Mouse (Mus musculus): ENCODE measurements around the gene P3h3.

The P3h3 gene

GRCm38 (mm10) chr6:124865766-124866362, 8.3 kb upstream of the P3h3 start:
- DNase-seq (ENCODE audit: low read depth, low spot score): no peak

GRCm38 (mm10) chr6:124863658-124864298, 6.2 kb upstream of the P3h3 start, which contains the start of gene Gpr162:
TSS of gene Gpr162 (minus strand) at chr6:124863983.
- DNase-seq (ENCODE audit: low read depth, low spot score): peak; percentile 66

GRCm38 (mm10) chr6:124863125-124863657, 5.6 kb upstream of the P3h3 start:
- DNase-seq (ENCODE audit: low read depth, low spot score): peak; percentile 39

DNA sequence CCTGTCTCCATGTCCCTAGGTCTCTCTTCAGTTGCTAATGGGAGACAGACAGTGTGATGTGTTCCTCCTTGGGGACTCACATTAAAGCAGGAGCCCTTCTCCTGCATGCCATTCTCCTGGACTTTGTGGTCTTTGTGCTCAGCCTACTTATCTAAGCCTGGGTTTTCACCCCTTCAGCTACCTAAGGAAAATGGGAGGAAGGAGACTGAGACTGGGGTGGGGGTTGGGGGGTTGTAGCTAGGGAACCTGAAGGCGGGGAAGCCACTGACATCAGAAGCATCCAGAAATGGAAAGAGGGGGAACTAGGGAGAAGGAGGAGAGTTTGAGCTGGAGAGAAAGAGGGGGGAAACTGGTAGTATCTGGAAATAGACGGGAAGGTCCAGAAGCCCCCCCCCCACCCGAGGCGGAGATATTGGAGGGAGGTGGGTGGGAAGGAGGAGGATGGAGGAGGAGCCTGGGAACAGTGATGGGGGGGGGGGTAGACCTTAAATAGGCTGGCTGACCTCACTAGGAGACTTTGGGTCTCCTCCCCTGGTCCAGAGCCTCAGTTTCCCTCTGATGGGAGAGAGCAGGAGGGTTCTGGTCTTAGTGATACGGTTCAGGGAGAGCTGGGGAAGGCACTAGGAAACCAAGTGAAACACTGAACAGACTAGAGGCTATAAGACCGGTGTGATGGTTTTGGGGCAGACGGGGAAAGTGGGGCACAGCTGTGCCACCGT, 5.0 kb upstream of the P3h3 start:
- no peak for DNase-seq (ENCODE audit: low read depth, low spot score)

GRCm38 (mm10) chr6:124861802-124862201, 4.2 kb upstream of the P3h3 start:
- DNase-seq (ENCODE audit: low read depth, low spot score): no peak

DNA sequence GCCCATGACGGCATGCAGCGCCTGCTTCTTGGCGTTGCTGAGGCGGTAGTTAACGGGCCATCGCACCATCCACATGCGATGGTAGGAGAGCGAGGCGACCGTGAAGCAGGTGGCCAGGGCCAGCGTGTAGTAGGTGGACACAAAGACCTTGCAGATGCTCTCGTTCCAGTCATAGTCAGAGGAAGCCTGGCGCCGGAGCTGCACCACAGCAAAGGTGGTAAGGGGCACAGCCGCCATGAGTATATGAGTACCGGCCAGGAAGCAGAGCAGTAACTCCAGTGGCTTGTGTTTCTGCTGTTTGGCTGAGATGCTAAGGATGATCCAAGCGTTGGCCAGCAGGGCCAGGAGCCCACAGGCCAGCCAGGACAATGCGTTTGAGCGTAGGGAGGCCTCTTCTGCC, 3.7 kb upstream of the P3h3 start:
- no peak for DNase-seq (ENCODE audit: low read depth, low spot score)

- no peak for DNase-seq (ENCODE audit: low read depth, low spot score)
Measured at GRCm38 (mm10) chr6:124860511-124860910, 3.0 kb upstream of the P3h3 start.

- peak; percentile 79 for DNase-seq (ENCODE audit: low read depth, low spot score)
Measured at GRCm38 (mm10) chr6:124859725-124860124, 2.2 kb upstream of the P3h3 start.

DNA sequence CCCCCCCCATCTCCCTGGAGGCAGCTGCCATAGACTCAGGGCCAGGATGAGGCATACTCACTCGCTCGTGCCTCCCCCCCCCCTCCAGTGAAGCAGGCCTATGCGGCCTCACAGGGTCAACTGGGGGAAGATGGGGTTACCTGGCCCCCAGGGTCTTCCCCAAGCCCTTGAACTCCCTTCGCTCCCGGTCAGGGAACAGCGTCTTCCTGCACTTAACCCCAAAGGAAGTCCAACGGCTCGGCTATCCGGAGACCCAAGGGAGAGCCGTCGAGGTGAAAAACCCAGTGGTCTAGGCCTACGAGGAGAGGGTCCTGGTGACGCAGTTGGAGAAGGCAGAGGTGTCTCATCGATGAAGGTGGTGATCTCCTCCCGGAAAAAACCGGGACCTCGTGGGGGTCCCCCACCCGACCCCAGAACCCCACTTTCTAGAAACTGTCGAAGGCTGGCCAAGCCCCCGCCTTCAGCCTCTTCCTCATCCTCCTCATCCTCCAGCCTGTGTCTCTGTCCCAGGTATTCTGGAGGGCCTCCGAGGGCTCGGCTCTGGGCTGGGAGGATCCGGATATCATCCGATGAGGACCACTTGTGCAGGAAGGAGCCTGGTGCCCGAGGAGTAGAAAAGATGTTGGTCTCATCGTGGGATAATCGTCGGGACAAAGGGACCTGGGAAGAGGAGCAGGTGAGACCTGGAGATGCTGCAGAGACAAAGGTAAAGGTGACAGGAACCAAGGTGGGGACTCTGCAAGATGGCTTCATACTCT, 1.2 kb upstream of the P3h3 start:
- DNase-seq (ENCODE audit: low read depth, low spot score): no peak

DNA sequence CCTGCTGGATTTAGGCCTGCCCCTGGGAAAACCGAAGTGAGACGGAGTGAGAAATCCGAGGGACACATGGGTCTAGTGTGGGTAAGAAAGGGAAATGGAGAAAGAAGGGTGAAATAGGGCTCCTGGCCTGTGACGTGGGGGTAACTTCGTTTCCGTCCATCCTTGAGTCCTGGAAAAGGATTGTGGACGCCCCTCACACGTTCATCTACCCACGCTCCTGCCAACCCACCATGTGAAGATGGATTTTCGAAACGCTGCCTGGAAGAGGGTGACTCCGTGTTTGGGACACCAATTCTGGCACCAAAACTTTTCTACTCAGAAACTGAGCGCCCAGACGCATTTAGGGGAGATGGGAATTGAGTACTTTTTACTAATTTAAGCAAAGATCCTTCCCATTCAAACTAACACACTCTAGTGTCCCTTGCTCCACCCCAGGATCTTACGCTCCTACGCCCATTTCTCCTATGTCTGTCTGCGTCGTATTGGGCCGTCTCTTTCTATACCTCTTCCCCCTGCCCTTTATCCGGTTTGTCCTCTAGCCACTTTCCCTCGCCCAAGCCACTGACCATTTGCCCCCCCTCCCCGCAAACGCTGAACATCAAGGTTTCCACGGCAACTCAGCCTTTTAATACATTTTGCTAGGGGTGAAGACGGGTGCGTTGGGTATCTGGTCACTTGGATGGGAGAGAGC, 433 bp upstream of the P3h3 start:
- DNase-seq (ENCODE audit: low read depth, low spot score): no peak

DNA sequence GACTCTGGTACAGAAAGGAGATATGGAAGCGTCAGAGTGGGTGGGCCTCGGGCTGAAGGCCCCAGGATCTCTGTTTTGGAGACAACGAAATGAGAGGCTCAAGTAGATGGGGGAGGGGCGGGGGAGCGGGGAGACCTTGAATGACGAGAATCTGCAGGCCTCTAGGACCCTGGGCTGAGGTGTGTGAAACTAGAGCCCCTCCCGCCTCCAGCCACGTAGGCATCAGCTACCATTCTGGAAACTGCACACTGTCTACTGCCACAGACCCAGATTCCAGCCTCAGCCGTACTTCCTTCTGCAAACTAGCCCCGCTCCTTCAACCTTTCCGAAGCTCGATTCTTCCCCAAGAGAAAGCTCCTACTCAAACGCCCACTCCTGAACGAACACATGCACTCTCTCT, 1.2 kb downstream of the P3h3 start:
- no peak for DNase-seq (ENCODE audit: low read depth, low spot score)

- DNase-seq (ENCODE audit: low read depth, low spot score): no peak
Measured at GRCm38 (mm10) chr6:124854647-124855046, 2.9 kb downstream of the P3h3 start.

- no peak for DNase-seq (ENCODE audit: low read depth, low spot score)
Measured at GRCm38 (mm10) chr6:124850535-124850934, 7.0 kb downstream of the P3h3 start.

DNA sequence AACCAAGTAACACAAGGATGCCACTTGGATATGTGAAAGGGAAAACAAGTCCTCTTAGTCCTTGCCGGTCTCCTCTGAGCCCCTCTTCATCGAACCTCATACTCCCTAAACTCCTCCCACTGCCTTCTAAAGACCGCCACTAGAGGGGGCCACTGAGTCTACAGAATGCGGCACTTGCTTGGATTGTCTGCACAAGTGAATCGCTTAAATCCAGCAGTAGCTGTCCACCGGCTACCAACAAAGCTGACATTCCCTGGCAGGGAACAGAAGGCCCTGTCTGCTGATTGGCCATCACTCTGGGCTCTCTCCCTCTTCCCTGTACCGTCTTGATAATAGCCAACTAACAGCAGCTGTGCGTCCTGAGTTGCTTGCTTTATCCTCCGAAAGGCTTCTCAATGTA, 10.2 kb downstream of the P3h3 start:
- peak; percentile 87 for DNase-seq (ENCODE audit: low read depth, low spot score)

DNA sequence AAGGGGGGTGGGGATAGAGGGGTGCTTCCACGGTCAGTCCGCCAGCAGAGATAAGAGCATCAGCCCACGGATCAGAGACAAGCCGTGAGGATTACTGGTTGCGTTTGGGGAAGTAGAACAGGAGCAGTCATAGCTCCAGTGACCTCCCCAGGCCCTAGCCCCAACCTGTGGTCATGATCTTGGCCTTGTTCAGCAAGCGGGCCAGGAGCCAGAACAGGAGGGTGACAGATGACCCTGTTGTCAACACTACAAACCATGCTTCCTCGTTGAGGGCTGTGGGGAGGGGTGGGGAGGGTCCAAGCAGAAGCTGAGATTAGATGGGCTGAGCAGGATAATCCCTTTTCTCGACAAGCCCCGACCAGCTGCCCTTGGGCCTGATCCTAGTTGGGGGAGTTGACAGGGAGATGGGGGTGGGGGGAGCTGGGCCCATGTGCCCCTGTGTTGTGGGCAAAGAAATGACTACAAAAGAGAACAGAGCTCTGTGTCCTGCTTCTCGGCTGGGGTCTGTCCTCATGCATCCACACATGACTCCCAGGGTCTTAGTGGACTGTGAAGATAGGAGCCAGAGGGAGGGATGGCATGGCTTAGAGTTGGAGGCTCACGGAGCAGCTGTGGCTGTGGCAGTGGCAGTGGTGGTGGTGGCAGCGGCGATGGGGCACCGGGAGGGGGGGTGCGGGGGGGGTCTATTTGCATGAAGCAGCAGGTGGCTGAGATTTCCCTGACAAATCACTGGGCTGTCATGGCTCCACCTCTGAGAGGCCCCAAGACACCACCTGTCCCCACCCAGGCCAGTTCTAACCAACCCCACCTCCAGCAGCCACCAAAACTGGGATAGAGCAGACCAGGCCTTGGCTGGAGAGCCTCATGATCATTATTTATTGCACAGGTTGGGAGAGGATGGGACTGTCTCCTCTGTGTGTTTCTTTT, 17.0 kb downstream of the P3h3 start, which contains the start of gene Gnb3:
Gene Gnb3, minus strand, starts transcription at position 35 of the 927 bp plus-strand sequence.
- DNase-seq (ENCODE audit: low read depth, low spot score): no peak

GRCm38 (mm10) chr6:124839805-124840204, 17.7 kb downstream of the P3h3 start:
- no peak for DNase-seq (ENCODE audit: low read depth, low spot score)

- no peak for DNase-seq (ENCODE audit: low read depth, low spot score)
Measured at GRCm38 (mm10) chr6:124836411-124836810, 21.1 kb downstream of the P3h3 start.

DNA sequence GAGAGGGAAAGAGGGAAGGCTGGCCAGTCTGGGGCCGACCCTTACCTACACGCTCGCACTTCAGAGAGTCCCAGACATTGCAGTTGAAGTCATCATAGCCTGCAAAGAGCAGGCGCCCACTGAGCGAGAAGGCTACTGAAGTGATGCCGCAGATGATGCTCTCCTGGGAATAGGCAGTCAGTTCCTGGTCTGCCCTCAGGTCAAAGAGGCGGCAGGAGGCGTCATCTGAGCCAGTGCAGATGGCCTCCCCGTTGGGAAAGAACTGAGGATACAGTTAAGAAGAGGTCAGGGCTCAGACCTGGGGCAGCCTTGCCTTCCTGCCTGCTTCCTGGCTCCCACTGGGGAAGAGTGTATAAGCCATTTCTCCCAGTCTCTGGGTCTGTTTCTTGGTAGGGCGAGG, 22.0 kb downstream of the P3h3 start:
- DNase-seq (ENCODE audit: low read depth, low spot score): no peak

DNA sequence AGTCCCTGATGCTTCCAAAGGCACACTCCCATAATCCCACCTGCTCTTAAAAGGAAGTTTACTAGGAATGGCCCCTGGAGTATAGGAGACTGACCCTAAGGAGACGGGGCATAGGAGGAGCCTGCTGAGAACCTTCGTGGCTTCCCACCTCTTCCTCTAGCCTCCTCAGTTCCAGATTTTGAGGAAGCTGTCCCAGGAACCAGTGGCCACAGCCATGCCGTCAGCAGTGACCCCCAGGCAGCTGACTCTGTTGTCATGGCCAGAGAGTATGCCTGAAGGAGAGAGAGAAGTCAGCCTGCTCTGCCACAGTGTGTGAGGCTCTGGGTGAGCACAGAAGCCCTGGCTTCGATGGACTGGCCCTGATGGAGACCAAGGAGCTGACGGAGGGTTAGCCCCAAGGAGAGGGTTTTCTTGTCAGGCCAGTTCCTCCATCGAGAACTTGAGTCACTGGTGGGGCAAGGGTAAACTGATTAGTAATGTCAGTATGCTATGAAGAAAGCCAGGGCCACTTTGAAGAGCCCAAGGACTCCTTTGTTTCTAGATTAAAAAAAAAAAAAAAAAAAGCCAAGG, 23.0 kb downstream of the P3h3 start:
- no peak for DNase-seq (ENCODE audit: low read depth, low spot score)

- no peak for DNase-seq (ENCODE audit: low read depth, low spot score)
Measured at GRCm38 (mm10) chr6:124831649-124832048, 25.9 kb downstream of the P3h3 start.

Data from CD4-positive helper T cell, adult 2 months (primary cell).